Mouse (Mus musculus) small intestine, adult 2 months (tissue): Measurements from ENCODE around the gene Pacrg. TPM values are rescaled to one million over a fixed set of nuclear protein-coding genes. Genes with fewer than 3 reads are reported as not detected.

Experiments
- H3K27ac ChIP-seq: fragments of 200-500 bp; 2 replicates; pipeline ENCODE4 v1.5.1; 2012; ENCODE audit warnings: low read depth, low read length, control low read depth, inconsistent platforms; ENCODE audit not compliant: insufficient read depth
- H3K27me3 ChIP-seq: fragments of 200-500 bp; 2 replicates; pipeline ENCODE4 v1.6.1; 2012; ENCODE audit warnings: mild to moderate bottlenecking, moderate library complexity, low read length, inconsistent platforms; ENCODE audit not compliant: control insufficient read depth, insufficient read depth
- H3K36me3 ChIP-seq: fragments of 200-500 bp; 2 replicates; pipeline ENCODE4 v1.6.1; 2012; ENCODE audit warnings: mild to moderate bottlenecking, low read length, control low read depth, inconsistent platforms; ENCODE audit not compliant: control insufficient read depth, insufficient read depth
- H3K4me1 ChIP-seq: fragments of 200-500 bp; 2 replicates; pipeline ENCODE4 v1.6.1; 2012; ENCODE audit warnings: low read length, inconsistent platforms, mixed read lengths; ENCODE audit not compliant: control insufficient read depth, insufficient read depth, insufficient read length
- H3K4me3 ChIP-seq: fragments of 200-500 bp; 2 replicates; pipeline ENCODE4 v1.5.1; 2012; ENCODE audit warnings: low read depth, mild to moderate bottlenecking, control low read depth, inconsistent platforms, low read length, moderate library complexity
- CTCF ChIP-seq: fragments of 200-500 bp; IDR thresholded peaks from 2 replicates; pipeline ENCODE4 v1.5.1; 2012; ENCODE audit warnings: low read depth, mild to moderate bottlenecking, control low read depth, inconsistent platforms, low read length, moderate library complexity, mixed read lengths; ENCODE audit not compliant: insufficient replicate concordance, insufficient read length; ENCODE audit errors: extremely low read depth
- POLR2A ChIP-seq: fragments of 200-500 bp; IDR thresholded peaks from 2 replicates; pipeline ENCODE4 v1.6.1; 2012; ENCODE audit warnings: low read depth, mild to moderate bottlenecking, control low read depth, inconsistent platforms, low read length, moderate library complexity
- WGBS: fragments of 180-500 bp; shearing (Covaris S2); methylation state at CpG from one replicate; pipeline ENCODE4 v1.1.7; 2018; 5-methylcytosine and 5-hydroxymethylcytosine counted together
- polyA plus RNA-seq: library from polyadenylated mRNA; depleted of rRNA; stranded (reverse); fragments of >200 nt; gene quantifications from 2 replicates; pipeline ENCODE4 v1.2.3, GENCODE M21; 2012

Gene Pacrg
- polyA plus RNA-seq, 1 experiment: not detected

DNA sequence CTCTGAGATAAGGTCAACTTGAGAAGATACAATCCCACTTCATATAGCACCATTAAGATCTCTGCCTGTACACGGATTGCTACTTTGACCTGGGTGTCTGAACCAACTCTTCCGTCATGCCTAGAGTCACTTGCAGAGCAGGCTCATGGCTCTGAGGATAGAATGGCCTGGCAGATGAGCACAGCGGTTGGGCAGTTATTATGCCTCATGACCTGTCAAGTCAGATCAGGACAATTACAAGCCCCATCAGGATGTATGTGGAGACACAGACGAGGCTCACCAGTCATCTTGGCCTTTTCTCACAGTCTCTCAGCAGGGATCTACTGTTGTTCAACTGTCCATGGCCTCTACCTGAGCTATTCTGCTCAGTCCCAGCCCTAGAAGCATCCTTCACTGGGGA, 424.0 kb downstream of the Pacrg start:
- Histone ChIP-seq H3K4me1 (no peaks in the 10 kb centered on the region), H3K27me3 (no peaks in the 10 kb centered on the region), H3K27ac (no peak overlapping the region), H3K4me3 (no peak overlapping the region), H3K36me3 (no peaks in the 10 kb centered on the region)
- TF ChIP-seq POLR2A: no peak
- 94% methylated on average over 4 of the region's 4 CpGs for WGBS

DNA sequence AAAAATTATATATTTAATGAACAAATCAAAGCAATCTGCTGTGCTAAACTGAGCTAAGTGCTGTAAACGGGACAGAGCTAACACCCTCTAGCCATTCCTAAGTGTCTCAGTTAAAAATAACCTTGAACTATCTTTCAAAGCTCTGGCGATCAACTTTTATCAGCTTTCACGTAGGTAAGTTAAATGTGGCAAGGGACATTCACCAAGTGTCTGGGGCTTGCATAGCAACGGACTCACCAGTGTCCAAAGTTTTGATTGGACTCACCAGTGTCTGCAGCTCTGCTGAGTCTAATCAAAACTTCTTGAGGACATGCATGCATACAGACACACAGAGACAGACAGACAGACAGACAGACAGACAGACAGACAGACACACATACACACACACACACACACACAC, 425.7 kb downstream of the Pacrg start:
- Histone ChIP-seq H3K27me3 (no peaks in the 10 kb centered on the region), H3K4me3 (no peak overlapping the region), H3K36me3 (no peaks in the 10 kb centered on the region), H3K27ac (no peak overlapping the region), H3K4me1 (no peaks in the 10 kb centered on the region)
- WGBS: 60% methylated on average over 4 of the region's 4 CpGs
- TF ChIP-seq POLR2A: no peak
- no peak for TF ChIP-seq CTCF

DNA sequence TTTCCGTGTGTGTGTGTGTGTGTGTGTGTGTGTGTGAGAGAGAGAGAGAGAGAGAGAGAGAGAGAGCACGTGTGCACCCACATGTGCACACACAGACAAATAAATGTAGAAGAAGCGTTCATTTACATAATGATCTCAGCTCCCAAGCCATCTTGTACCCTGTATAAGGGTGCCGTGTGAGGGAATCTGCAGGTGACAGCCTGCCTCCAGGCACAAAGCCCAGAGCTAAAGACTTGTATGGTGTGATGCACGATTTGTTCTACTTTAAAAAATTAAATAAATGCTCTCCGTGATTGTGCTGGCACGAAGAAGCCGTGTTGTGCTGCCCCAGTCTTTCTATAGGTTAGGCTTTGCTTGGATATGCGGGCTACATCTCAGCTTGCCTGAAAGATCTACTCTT, 426.2 kb downstream of the Pacrg start:
- Histone ChIP-seq H3K27ac (no peak overlapping the region), H3K4me3 (no peak overlapping the region), H3K27me3 (no peaks in the 10 kb centered on the region), H3K4me1 (no peaks in the 10 kb centered on the region), H3K36me3 (no peaks in the 10 kb centered on the region)
- WGBS: 88% methylated on average over 9 of the region's 9 CpGs
- TF ChIP-seq CTCF: no peak
- TF ChIP-seq POLR2A: no peak

DNA sequence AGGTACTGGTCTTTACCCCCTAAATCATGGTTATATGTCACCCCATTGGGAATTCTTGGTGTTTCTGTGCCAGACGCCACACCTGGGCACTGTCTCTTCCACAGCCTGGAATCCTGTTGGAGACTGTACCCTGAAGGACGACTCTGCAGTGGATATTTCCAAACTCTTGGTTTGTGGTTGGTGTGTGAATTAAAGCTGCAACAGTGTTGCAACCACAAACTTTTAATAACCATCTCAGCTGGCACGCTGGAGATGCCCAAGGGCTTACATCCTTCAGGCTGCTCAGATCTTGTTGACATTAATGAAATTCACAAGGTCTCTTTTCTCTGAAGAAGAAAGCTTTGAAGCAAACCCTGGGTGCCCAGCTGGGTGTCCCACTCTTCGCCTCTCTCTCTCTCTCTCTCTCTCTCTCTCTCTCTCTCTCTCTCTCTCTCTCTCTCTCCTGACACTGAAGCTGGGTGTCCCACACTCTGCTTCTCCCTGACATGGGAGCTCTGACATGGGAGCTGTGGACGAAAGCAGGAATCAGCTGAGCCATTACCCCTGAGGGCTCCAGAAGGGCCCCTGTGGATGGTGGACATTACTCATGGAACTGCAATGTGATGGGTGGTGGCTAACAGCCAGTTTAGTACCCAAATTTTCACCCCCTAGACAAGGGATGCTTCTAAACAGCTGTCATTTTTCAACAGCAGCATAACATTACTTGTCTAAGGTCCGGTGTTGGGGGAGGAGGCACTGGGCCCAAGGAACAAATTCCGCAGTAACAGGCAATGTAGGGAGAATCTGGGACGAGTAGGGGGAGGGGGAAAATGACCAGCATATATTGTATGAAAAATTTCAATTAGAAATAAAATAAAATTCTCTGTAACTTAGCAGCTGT, 429.3 kb downstream of the Pacrg start:
- Histone ChIP-seq H3K4me3 (no peak overlapping the region), H3K27me3 (no peaks in the 10 kb centered on the region), H3K36me3 (no peaks in the 10 kb centered on the region), H3K27ac (no peak overlapping the region), H3K4me1 (no peaks in the 10 kb centered on the region)
- WGBS: 65% methylated on average over 8 of the region's 8 CpGs
- TF ChIP-seq POLR2A (no peak), CTCF (no peak)

DNA sequence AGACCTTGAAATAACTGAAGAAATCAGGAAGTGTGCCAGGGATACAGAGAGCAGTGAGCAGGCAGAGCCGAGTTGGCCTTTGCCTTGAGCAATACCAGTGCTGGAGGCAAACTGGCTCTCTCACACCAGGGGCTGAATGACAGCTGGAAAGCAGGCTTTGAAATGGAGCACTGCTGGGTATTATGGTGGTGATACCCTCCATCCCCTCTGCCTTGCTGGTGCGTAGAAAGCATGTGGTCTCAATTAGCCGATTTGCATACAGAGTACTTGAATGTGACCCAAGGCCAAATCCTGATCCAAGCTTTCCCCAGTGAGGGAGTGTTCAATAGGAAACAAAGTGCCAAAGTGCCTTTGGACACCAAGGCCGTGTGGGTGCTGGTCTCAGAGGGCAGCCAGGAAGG, 431.4 kb downstream of the Pacrg start:
- H3K27ac ChIP-seq: no peak overlapping the region
- 62% methylated on average over 4 of the region's 4 CpGs for WGBS
- H3K27me3 ChIP-seq: no peaks in the 10 kb centered on the region
- H3K4me3 ChIP-seq: no peak overlapping the region
- H3K4me1 ChIP-seq: no peaks in the 10 kb centered on the region
- no peaks in the 10 kb centered on the region for H3K36me3 ChIP-seq
- TF ChIP-seq CTCF: no peak

DNA sequence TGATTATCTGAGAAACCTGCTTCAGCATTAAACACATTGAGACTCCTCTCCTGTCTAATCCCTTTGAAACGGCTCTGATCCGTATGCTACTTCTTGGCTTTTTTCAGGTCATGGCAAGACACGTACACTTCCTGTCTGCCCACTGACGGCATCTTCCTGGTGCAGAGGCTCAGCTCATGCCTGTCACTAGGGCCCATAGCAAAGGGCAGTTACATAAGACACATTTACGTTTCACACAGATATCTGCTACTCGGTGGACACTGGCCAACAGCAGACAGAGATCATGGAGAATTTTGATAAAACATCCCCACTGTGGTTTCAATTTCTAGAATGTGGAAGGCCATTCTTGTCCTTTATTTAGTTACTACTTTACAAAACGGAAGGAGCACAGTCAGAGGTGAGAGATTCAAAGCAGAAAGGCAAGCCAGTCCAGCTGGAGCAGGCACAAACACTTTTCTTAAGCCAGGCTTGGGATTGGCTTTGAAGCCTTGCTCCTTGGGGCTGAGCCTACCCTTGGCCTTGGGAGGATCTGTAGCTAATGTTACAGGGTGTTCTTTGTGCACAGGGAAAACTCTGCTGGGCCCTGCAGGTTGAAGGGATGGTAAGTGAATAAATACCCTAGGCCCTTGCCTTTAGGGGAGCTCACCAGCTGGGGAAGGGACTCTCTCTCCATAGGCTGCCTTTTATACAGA, 432.9 kb downstream of the Pacrg start:
- TF ChIP-seq CTCF (no peak), POLR2A (no peak)
- Histone ChIP-seq H3K4me3 (no peak overlapping the region), H3K27ac (no peak overlapping the region), H3K4me1 (no peaks in the 10 kb centered on the region), H3K27me3 (no peaks in the 10 kb centered on the region), H3K36me3 (no peaks in the 10 kb centered on the region)
- 63% methylated on average over 7 of the region's 7 CpGs for WGBS

DNA sequence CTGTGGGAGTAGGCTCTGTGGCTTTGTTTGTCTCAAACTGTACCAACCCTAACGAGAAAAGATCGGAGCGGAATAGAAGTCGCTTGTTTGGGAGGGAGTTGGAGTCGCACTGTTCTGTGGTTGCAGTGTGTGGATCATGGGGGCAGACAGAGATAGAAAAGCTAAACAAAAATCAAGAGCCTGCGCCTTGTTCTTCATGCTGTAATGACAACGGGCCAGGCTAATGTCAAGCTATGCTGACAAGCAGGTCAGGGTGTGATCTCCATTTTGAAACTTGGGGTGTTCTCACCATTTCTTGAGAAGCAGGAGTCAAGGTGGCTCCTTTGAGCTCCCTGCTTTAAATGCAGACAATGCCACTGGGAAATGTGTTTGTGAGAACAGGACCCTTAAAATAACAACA, 433.8 kb downstream of the Pacrg start:
- 73% methylated on average over 7 of the region's 7 CpGs for WGBS
- Histone ChIP-seq H3K27me3 (no peaks in the 10 kb centered on the region), H3K27ac (no peak overlapping the region), H3K4me3 (no peak overlapping the region), H3K4me1 (no peaks in the 10 kb centered on the region), H3K36me3 (no peaks in the 10 kb centered on the region)
- TF ChIP-seq CTCF (no peak), POLR2A (no peak)

DNA sequence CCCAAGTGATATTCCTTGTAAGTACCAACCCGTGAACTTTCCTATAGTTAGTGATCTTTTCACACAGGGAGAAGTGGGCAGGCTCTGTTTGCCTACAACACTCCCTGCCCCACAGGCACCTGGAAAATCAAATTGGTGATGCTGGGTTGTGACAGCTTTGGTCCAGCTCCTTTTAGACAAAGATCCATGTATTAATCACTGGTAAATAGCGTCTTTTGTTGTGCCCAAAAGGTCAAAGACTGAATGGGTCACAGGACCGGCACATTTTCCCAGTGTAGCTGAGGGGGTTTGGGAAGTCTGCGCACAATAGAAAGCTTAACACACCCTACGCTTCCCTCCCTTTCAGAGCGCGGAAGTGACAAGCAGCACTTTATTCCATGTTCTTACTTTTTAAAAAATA, 434.2 kb downstream of the Pacrg start:
- Histone ChIP-seq H3K27ac (no peak overlapping the region), H3K4me3 (no peak overlapping the region), H3K36me3 (no peaks in the 10 kb centered on the region), H3K4me1 (no peaks in the 10 kb centered on the region), H3K27me3 (no peaks in the 10 kb centered on the region)
- TF ChIP-seq CTCF (no peak), POLR2A (no peak)
- 71% methylated on average over 7 of the region's 7 CpGs for WGBS
